Mouse (Mus musculus) gastrocnemius, postnatal 36 days (tissue): ENCODE data around the gene Igf1r. TPM values are rescaled to one million over a fixed set of nuclear protein-coding genes. Genes with fewer than 3 reads are reported as not detected.

ENCODE experiments used
- DNase-seq, 2 experiments: peaks; one replicate each; pipeline ENCODE4 v3.0.0; 2022
- intact Hi-C: fragments of 180-260 bp; cut with DNase I; formaldehyde crosslinking; loops from one replicate; pipeline ENCODE4 v1.15.1; 2025
- total RNA-seq, 2 experiments: library from RNA; stranded (reverse); gene quantifications; 2 replicates each; pipeline ENCODE4 v1.2.3; 2021

Gene Igf1r
- total RNA-seq, 2 experiments from 2014 or later, result 6.9 to 10.5 TPM

DNA sequence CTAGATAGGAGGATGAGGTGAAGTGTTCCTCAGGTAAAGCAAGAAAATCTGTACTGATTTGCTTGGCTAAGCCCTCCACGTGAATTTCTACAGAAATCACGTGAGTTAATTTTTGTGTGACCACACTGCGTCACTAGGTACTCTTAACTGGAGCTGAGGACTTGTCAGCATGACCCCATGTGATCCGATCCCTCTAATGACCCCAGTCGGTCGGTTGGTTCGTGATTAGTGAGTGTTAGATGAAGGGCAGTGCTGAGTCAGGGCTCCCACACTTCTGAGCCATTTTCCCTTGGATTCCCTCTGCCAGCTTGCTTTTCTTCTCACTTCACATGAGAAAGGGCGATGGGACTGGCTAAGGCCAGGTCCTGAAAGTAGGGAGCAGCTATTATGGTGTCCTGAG, 86.2 kb downstream of the Igf1r start:
- intact Hi-C loops, result no loop called here
- no peak for DNase-seq

DNA sequence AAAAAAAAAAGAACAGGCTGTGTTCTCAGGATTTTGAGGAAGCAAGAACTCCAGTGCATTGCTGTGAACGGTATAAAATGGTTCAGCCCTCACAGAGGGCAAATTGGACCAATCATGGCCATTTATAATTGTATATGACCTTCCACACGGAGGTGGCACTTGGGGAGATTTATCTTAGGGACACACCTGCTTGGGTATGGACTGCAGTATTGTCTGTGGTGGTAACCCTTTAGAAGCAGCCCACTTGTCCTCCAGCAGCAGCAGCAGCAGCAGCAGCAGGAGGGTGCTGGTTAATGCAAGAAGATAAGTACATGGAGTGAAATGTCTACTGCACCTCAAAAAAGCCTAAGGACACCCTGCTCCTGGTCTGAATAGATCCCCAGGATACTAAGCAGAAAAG, 86.9 kb downstream of the Igf1r start:
- intact Hi-C loops, result no loop called here

DNA sequence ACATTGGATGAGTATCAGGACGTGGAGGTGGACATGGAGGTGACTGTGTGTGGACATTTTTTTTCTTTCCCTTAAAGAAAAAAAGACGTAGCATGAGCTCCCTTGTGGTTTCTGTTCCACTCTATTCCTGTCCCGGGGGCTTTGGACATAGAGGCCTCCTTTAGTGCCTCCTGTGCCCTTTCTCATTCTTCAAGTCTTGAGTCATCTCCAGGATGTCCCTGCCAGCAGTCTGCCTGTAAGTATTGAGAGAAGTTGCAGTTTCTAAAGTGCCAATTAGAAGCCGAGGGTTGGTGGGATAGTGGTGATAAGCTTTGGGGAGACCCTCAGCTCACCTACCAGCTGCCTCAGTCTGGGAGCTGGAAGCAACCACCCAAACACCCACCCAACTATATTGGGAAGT, 92.0 kb downstream of the Igf1r start:
- intact Hi-C loops, result no loop called here
- no peak for DNase-seq

More for the DNA sequence above, 86.9 kb downstream of the Igf1r start:
- no peak for DNase-seq

DNA sequence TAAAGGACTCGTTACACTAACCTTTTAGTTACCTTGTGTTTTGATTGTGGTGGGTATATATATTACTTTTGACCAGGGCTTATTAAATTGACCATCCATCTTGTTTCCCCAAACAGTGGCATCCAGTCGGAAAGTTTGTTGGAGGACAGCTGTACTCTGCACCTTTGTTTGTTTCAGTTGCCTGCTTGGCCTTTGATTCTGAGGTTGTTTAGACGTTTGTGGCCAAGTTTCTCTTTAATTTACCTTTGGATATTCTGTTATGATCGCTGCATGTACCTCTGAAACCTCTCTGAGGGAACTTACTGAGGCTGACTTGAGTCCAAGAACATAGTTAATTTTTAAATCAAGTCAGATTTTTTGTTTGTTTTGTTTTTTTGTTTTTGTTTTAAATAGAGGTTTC, 94.5 kb downstream of the Igf1r start:
- intact Hi-C loops, result no loop called here
- DNase-seq, result no peak

DNA sequence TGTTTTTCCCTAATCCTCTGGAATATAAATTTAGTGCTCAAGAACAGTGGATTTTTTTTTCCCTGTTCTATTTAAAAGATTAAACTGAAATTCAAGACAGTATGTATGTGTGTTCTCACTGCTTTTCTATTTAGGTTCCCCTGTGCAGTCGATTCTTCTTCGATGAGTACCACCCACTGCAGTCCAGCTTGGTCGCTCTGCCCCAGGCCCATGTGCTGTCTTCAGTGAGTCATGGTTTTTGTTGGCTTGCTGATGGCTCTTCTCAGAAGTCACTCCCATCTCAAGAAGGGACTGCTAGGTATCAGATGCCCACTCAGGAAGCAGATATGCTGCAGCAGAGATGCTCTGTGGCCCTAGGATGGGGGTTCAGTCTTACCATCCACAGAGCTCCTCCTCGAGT, 95.9 kb downstream of the Igf1r start:
- DNase-seq, result no peak
- intact Hi-C loops, result no loop called here

DNA sequence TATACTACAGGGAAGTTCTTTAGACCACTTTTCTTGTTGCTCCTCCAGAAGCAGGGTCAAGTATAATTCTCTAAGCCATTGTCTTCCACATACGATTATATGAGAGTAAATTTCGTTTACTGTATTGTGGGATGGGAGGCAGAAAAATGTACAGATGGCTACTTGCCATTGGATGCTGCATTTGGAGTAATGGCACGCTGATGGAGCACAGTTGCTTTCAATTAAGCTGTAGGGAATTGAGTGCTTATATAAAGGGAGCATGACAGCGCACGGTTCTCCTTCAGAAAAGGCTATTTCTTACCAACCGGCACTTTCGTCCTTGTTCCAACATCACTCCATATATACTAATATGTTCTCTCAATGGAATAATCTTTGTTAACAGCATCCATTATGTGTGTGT, 96.4 kb downstream of the Igf1r start:
- no peak for DNase-seq
- intact Hi-C loops, result no loop called here

DNA sequence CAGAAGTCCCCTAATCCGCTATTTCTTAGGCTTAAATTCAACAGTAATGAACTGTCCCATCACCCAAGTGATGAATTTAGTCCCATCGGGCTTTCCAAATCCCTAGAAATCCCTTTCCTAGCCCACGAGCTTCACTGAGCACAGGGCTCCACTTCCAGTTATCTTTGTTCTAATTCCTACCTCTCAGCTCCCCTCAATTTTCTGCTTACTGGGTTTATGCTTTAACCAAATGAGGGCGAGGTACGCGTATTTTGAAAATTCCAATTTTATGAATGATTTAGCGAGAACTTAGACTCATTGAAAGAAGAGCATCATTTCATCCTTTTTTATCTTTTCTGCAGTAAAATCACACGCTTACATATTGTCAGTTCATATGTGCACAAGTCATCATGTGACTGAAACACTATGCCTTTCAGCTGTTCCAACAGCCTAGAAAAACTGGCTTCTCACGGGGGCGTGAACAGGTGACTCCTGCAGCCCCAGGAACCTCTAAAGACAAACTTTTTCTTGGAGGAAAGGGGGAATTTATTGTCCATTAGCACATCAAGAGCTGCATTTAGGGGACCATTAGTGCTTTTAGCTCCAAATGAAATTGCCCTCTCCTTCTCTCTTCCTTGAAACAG, 100.5 kb downstream of the Igf1r start:
- DNase-seq, result no peak
- intact Hi-C loops, result no loop called here

DNA sequence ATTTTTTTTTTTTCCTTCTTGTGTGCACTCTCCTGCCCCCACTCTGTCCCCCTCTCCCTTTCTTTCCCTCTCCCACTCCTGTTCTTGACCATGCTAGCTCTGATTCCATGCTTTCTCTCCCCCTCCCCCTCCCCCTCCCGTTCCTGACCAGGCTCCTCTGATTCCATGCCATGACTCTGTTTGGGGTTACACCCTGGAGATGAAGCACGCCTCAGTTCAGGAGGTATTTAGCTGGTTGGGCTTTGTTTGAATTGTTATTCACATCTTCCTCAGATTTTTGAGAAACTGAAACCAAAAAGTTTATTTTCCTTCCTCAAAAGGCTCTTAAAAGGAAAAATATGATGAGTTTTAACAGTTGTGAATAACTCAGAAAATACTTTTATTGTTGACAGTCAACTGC, 101.9 kb downstream of the Igf1r start:
- intact Hi-C loops, result no loop called here
- DNase-seq, result no peak

DNA sequence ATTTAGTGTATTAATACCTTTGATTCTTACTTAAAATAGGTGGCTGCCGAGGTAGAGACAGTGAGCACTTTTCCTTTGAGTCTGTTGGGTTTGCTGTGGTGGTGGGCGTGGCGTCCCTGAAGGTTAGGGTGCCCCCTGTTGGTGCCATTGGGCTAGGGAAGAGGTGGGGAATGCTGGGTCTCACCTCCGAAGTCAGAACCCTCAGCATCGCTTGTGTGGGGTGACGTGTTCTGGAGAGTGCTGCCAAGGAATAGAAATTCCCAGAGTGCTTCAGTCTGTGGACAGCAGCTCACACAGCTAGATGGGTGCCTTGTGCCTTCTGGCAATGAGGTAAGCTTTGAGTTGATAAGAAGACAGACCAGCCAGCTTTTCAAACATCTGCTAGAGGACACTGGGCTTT, 102.3 kb downstream of the Igf1r start:
- intact Hi-C loops, result no loop called here
- no peak for DNase-seq

DNA sequence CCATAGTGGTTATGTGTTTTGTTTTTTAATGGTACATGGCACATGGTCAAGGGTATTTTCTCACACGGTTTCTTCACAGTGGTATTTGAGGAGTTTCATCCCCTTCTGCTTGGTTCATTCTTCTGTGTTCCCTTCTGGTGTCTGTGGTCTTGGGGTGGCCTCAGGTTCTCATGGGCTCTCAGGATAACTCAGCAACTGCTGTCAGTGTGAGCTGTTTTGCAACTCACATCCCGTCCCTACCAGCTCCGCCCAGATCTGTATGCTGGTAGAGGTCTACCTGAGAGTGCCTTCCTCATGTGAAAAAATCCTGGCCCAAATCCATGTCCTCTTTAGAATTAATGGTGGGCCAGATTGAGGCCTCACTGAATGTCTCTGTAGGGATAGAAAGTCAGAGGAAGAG, 104.4 kb downstream of the Igf1r start:
- intact Hi-C loops, result no loop called here
- DNase-seq, result no peak

DNA sequence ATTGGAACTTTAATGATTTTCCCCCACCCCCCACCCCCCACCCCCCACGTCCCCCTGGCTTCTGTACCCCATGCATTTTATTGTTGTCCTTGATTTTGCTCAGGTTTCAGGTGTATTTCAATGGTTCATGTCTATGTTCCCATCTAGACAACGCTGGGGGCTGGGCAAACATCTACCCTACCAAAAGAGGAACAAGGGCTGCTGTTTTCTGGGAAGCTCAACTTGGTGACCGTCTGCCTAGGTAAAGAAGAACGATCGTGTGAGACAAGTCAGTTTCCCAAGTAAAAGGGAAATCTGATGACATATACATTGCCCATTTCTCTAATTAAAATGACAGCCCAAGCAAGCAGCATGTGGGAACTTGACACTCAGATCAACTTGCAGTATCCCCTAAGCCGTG, 107.1 kb downstream of the Igf1r start:
- intact Hi-C loops, result no loop called here
- no peak for DNase-seq

DNA sequence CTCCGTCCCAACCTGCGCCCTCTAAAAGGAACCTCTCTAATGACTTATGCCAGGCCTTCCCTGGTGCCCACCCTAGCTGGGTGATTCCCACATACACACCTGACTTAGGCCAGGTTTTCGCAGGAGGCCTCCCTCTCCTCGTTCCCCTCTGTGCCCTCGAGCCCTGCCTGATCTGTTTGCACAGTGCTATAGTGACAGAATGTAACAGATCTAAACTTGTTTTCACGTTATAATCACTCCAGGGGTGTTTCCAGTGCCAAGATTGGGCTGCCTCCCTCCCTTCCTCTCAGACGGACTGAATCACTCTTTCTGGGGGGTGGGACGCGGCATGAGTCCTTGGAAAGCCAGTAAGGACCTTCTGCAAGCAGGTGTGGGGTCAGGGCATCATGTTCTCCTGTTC, 108.8 kb downstream of the Igf1r start:
- DNase-seq, result no peak
- intact Hi-C loops, result no loop called here

DNA sequence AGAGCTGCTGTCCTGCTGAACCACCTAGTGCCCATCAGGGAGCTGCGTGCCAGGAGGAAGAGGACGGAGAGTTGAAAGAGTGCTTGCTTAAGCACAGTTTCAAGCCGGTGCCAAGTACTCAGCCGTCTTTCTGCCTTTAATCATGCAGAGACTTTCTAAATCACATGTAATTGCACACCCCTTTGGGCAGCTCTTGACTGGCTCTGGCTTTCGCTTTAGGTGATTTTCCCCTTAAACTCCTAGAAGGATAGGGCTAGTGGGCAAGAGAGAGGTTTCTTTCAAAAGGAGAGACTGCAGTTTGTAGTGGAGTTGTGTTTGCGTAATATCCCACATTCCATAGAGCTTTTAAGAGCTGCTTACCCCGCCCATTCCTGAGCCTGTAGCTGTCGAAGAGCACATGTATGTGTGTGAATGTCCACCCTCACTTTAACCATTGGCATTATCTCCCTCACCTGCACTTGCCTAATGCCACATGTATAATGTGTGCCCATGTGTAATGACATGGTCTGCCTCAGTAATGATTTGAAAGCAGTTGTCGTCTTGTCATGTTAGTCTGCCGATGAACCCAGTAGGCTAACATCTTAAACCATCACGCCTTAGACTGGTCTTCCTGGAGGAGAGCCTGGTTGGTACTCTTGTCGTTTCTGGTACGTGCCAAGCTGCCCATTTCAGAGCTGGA, 109.7 kb downstream of the Igf1r start:
- intact Hi-C loops, result no loop called here

DNA sequence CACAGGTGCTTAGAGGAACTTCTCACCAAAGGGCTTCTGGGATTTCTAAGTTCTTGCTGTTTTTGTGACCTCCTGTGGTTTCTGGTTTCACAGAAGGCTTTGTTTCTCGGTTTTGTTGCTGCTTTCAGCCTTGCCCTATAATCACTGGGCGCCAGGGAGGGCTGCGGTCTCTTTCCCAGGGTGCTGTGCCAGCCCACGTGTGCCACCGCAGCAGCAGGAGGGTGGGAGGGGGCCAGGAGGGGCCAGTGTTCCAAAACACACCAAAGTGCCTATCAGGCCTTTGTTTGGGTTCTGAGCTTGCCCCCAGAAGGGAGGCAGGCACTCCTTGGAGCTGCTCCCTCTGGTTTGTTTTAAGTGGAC, 110.2 kb downstream of the Igf1r start:
- no peak for DNase-seq
- intact Hi-C loops, result no loop called here

More for the DNA sequence above, 109.7 kb downstream of the Igf1r start:
- no peak for DNase-seq

DNA sequence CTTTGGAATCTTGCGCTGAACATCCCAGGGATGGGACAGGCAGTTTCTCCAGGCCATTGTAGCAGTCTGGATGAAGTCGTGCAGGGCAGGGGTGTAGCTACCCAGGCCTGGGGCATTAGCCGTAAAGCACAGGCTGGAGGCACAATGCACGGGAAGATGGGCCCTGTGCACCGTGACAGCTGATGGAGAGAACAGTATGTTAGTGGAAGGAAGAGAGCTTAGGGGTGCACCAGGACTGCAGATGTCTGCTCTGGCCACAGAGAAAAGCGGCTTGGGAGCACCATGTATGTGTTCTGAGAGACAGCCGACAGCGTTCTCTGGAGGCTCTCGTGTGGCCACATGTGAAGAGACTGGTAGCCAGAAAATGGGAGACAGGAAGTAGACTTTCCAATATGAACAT, 111.1 kb downstream of the Igf1r start:
- intact Hi-C loops, result no loop called here
- no peak for DNase-seq

DNA sequence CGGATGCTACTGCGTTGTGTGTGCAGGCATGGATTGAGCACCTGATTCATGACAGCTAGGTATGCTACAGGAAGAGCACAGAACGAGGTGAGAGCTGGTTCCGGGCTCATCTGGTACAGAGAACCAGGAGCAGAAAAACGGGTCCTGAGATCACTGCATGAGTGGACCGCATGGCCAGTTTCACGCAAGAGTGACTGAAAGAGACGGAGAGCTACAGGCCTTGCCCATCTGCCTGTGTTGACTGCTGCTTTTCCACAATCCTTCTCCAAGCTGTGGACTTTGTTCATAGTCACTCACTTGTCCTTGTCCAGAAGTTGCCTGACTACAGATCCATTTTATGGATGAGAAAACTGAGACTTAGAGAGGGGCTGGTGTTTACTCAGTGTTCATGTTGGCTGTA, 111.5 kb downstream of the Igf1r start:
- DNase-seq, result no peak
- intact Hi-C loops, result no loop called here

DNA sequence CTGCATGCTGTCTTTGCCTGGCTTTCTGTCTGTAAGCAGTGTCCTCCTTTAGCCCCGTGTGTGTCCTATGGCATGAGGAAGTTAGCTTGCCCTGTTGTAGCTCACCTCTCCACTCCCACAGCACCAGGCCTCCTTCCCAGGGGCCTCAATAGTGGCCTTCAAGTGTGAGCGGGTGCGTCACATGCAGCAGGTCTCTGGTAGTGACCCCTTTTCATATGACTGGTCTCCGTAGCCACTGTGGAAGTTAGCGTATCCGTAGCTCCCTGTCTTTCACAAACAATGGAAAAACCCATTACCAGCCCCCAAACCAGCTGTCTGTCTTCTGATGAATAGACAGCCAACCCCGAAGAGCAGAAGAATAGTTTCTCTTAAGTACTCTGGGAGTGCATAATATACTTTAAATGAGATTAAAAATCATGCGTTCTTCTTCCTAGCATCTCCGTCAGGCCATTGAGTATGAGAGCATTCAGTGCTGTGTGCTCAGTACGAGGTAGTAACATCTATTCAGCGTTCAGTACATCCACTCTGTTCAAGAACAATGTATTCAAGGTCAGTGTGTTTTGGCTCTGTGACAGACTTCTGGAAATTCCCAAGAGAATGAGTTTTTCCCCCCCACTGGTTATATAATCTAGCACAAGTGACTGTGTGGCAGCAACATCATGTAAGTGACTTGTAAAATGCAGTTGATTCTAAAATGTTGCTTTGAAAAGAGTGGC, 112.2 kb downstream of the Igf1r start:
- intact Hi-C loops, result no loop called here
- DNase-seq, result no peak

DNA sequence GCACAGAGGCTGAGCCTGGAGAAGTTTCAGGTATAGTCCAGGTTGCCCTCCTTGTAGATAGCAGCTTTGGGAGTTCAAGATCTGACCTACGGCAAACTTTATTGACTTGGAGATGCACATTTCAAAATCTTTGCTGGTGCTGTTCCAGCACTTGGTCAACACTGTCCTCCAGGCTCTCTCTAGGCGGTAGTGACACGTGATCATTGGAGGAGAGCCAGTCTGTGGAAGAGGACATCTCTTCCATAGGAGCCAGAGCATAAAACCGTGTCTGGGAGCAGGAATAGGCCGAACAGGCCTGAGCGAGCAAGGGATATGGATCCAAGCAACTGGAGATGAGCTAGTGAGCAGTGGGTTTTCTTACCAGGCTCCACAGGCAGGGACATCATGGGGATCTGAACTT, 113.3 kb downstream of the Igf1r start:
- intact Hi-C loops, result no loop called here
- no peak for DNase-seq

DNA sequence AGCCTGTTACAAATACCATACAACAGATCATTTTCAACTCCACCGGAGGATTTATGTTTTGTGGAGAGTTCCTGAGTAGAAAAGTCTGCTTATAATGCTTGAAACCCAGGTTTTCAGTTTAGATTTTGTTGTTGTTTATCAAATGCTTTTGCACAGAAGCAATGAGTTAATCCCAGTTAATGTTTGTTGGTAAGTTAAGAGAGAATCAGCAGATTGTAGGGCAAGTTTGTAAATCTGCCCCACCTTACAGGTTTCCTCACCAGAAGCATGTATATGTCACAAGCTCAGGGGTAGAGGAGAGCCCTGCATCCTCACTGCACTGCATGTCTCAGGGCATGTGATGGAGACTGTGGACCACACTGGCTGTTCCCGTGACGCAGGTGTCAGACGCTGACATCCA, 114.7 kb downstream of the Igf1r start:
- DNase-seq, result no peak
- intact Hi-C loops, result no loop called here

DNA sequence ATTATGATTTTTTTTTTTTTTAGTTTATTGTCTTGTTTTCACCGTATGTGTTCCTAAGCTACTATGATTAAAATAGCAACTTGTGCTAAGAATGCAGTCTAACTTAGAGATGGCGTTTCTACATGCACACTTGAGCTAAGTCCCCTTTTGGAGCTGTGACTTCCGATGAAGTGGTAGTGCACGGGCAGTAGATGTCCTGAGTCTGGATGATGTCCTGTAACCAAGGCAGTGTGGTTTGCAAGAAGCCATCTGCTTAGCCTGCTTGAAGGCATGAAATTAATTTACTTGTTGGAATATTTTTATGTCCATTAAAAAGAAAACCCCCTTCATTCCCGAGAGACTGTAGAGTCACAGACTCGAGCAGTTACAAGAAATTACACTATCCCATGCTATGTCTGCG, 116.7 kb downstream of the Igf1r start:
- intact Hi-C loops, result no loop called here
- DNase-seq, result no peak

DNA sequence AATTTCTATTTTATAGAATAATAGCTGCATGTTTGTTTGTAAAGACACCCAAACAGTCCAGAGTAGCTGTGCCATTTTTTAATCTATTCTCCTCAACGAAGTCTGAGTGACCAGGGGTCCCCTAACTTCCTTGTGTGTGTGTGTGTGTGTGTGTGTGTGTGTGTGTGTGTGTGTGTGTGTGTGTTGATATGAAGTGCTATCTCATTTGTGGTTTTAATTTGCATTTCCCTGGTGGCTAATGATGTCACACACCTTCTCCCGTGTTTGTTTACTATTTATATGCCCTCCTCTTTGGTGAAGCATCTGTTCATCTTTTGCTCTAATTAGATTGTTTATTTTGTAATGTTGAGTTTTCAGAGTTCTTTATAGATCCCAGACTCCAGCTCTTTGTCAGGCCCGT, 117.4 kb downstream of the Igf1r start:
- intact Hi-C loops, result no loop called here
- no peak for DNase-seq

DNA sequence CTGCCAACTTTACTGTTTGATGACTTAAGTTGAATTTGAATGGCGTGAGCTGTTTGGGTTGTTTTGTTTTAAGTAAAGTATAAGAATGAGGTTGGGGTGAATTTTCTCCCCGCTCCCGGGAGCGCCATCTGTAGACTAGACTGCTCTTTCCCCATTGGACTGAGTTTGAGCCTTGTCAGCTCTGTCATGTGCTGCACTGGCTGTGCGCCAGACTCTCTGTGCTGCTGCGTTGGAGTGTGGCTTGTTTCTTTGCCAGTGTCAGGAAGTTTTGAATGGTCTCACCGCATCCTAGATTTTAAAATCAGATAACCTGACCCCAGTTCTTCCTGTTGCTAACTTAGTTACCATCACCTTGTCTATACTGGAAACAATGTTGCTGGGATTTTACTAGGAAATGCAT, 118.0 kb downstream of the Igf1r start:
- peak; percentile 38 to 51 for DNase-seq
- intact Hi-C loops, result no loop called here
